Mouse (Mus musculus): ENCODE data around the gene Psmb7. TPM values are rescaled to one million over a fixed set of nuclear protein-coding genes. Genes with fewer than 3 reads are reported as not detected.

Psmb7 gene
- polyA plus RNA-seq, 1 experiment from 2014 or later = 302 TPM

DNA sequence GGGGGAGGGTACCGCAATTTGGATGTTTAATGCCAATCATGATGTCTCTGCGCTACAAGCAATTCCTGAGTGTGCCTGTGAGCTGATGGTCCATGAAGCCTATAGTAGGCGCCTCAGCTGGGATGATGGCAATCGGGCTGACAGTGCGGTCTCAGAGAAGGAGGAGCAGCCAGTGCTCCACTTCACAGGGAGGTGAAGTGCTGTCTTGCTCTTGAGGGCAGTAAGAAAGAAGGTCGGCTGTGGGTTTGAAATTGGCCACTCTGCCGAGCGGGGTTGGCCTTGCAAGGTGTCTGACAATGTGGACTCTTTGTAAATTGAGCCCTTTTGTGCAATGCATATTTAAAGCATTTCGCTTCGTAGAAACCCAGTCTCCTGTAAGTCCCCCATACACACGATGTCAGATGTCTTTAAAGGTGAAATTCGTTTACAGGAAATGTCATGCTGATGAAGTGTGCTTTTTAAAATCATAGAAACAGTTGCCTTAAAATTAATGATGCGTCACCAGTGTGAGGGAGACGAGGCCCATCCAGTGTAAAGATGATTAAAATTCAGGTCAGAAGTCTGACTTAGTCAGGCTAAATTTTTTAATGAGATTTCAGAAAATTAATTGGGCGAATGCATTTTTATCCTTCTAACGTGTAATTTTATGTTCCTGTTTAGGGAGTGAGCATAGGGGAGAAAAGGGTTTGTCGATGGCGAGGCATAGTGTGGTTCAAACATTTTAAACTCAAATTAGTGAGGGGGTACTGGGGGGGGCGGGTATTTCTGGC is 89.5 kb downstream of the Psmb7 start:
- peaks cover 32% of the 10 kb centered on the region for H3K4me1 ChIP-seq
- no peak overlapping the region for H3K4me2 ChIP-seq (replicated peaks)
- no peak overlapping the region for H3K27ac ChIP-seq (replicated peaks)
- no peaks in the 10 kb centered on the region for H3K27me3 ChIP-seq
- no peaks in the 10 kb centered on the region for H3K9me3 ChIP-seq
- H3K4me3 ChIP-seq = no peak overlapping the region
- 44% methylated on average over 19 of the region's 19 CpGs for whole genome bisulfite sequencing
- no peak for ATAC-seq (replicated peaks)
- no peak overlapping the region for H3K9ac ChIP-seq (replicated peaks)
- H3K36me3 ChIP-seq = peaks cover 7% of the 10 kb centered on the region; the same call in 1 of the 2 replicates

DNA sequence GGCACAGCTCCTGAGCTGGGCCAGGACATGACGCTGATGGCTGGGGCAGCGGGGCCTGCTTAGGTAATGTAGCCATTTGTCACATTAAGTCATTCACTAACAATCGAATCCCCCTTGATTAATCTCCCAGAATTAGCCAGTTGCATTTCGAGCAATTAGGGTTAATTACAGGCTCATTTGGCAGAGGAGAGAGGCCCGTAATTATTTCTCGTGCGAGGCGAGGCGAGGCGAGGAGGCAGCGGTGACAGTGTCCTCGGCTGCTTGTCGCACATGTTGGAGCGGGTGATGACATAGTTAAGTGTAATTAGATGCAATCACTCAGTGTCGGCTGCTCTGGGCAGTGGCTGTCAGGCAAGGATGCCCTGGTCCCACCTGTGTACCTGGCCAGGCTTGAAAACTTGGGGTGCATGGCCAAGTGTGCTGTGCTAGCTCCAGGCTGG is 91.9 kb downstream of the Psmb7 start:
- Histone ChIP-seq H3K4me2 (replicated peaks) (no peak overlapping the region), H3K27ac (replicated peaks) (peak overlapping the region; percentile 39), H3K4me1 (peaks cover 39% of the 10 kb centered on the region), H3K36me3 (no peaks in the 10 kb centered on the region), H3K9ac (replicated peaks) (no peak overlapping the region), H3K9me3 (no peaks in the 10 kb centered on the region), H3K4me3 (no peak overlapping the region), H3K27me3 (no peaks in the 10 kb centered on the region)
- 20% methylated on average over 15 of the region's 15 CpGs for WGBS
- ATAC-seq (replicated peaks) = peak; percentile 78

DNA sequence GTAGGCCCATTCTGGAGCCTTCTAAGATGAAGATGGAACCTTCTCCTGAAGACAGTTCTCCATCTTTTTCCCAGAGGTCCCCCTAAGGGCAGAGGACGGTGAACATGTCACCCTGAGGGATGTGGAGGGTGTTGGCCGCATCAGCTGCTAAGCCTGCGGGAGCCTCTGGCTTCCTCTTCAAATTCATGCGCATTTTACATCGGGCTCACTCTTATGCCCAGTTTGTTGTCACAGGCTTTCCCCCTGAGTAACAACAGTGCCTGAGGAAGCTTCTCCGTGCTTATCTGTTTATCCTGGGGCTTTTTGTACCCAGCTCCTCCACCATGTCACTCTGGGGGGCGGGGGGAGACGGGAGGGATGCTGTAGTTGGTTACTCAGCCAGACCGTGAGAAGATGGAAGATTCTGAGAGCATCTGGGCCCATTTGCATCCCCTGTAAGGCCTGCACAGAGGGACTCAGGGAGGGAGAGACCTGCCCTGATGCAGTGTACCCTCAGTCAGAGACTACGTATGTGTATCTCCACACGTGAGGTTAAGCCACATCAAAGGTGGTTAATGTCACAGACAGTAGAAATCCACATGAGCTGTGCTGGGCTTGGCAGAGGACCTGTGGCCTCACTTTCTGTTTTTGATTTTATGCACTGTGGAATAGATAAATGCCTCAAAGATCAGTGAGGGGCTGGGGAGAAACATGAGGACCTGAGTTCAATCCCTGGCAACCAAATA is 95.9 kb downstream of the Psmb7 start:
- WGBS = 62% methylated on average over 11 of the region's 11 CpGs
- ATAC-seq (replicated peaks) = no peak
- H3K9ac ChIP-seq (replicated peaks) = no peak overlapping the region
- no peak overlapping the region for H3K4me2 ChIP-seq (replicated peaks)
- no peaks in the 10 kb centered on the region for H3K9me3 ChIP-seq
- no peaks in the 10 kb centered on the region for H3K36me3 ChIP-seq
- peaks cover 35% of the 10 kb centered on the region for H3K4me1 ChIP-seq
- H3K4me3 ChIP-seq = no peak overlapping the region
- H3K27me3 ChIP-seq = no peaks in the 10 kb centered on the region
- 0 out of 2 replicates have a peak overlapping the region, but pooled peaks have one; percentile 17 for H3K27ac ChIP-seq (replicated peaks)

DNA sequence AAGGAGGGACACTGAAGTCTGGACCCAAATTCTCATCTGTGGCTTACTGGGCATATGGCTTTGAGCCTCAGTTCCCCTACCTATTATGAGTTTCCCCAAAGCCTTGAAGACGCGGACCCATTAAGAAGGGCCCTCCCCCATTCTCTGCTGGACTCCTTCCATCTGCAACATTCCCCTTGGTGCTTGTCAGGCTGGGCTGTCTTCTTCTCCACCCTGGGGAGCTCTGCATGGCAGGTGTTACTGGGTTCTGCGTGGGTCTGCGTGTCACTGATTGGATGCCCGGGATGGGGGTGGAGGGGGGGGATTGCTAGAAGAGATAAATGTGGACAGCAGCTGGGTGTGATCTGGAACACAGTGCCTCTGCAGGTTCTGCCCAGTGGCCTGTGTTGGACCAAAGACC is 97.1 kb downstream of the Psmb7 start:
- H3K27me3 ChIP-seq = no peaks in the 10 kb centered on the region
- H3K9me3 ChIP-seq = no peaks in the 10 kb centered on the region
- no peak overlapping the region for H3K27ac ChIP-seq (replicated peaks)
- H3K4me3 ChIP-seq = no peak overlapping the region
- ATAC-seq (replicated peaks) = no peak
- no peaks in the 10 kb centered on the region for H3K36me3 ChIP-seq
- 59% methylated on average over 5 of the region's 5 CpGs for WGBS
- H3K9ac ChIP-seq (replicated peaks) = no peak overlapping the region
- H3K4me2 ChIP-seq (replicated peaks) = no peak overlapping the region
- peaks cover 25% of the 10 kb centered on the region for H3K4me1 ChIP-seq

DNA sequence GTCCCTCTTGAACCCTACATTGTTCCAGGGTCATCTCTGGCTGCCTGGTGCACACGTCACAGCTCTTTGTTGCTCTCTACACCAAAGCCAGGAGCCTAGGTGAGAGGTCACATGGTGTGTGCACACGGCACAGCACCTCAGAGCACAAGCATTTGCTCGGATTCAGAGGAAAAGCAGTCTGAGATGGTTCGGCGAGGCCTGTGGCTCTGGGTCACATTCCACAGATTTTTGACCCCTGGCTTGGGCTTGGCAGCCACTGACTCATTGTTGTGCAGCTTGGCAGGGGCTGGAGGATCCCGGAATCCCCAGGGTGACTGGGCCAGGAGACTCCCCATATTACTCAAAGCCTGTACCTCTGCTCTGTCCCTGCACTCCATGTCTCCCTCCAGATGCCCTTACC is 97.7 kb downstream of the Psmb7 start:
- no peak overlapping the region for H3K9ac ChIP-seq (replicated peaks)
- H3K27me3 ChIP-seq = no peaks in the 10 kb centered on the region
- H3K4me2 ChIP-seq (replicated peaks) = no peak overlapping the region
- H3K4me1 ChIP-seq = peaks cover 20% of the 10 kb centered on the region
- ATAC-seq (replicated peaks) = no peak
- H3K4me3 ChIP-seq = no peak overlapping the region
- no peaks in the 10 kb centered on the region for H3K9me3 ChIP-seq
- no peak overlapping the region for H3K27ac ChIP-seq (replicated peaks)
- no peaks in the 10 kb centered on the region for H3K36me3 ChIP-seq
- WGBS = 32% methylated on average over 6 of the region's 6 CpGs

DNA sequence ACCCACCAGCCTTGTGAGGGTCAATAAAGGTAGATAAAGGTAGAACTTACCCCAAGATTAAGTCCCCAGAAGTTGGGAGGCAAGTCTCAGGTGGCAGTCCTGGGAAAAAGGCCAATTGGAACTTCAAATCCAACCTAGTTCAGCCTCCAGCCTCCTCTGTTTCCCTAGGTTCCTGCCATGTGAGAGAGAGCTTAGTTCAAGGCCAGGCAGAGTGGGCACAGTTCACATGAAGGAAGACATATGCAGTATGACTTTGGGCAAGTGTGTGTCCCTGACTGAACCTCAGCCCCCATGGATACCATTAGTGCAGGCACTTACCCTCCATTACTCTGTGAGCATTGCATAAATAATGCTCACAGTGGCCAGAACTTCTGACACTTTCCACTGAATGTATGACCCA is 98.2 kb downstream of the Psmb7 start:
- Histone ChIP-seq H3K4me1 (peaks cover 19% of the 10 kb centered on the region), H3K4me2 (replicated peaks) (no peak overlapping the region), H3K9me3 (no peaks in the 10 kb centered on the region), H3K27me3 (no peaks in the 10 kb centered on the region), H3K36me3 (no peaks in the 10 kb centered on the region), H3K4me3 (no peak overlapping the region), H3K9ac (replicated peaks) (no peak overlapping the region), H3K27ac (replicated peaks) (no peak overlapping the region)
- ATAC-seq (replicated peaks) = no peak

DNA sequence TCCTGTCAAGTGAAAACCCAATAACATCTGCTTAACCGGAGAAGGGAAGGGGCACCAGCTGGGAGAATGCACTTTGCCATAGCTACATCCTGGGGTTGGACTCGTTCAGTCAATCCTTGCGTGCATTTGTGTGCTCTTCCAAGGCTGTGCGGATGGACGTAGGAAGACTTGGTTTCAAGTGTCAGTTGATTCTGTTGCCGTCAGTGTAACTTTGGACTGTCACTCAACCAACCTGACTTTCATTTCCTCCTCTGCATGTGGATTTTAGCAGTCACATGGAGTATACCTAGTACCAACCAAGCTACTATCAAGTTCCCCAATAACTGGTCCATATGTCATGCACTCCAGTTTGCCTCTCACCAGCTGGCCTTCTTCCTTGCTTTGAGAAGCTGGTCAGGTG is 98.9 kb downstream of the Psmb7 start:
- Histone ChIP-seq H3K4me2 (replicated peaks) (no peak overlapping the region), H3K27me3 (no peaks in the 10 kb centered on the region), H3K9me3 (no peaks in the 10 kb centered on the region), H3K9ac (replicated peaks) (no peak overlapping the region), H3K36me3 (no peaks in the 10 kb centered on the region), H3K4me3 (no peak overlapping the region), H3K27ac (replicated peaks) (no peak overlapping the region), H3K4me1 (peaks cover 26% of the 10 kb centered on the region)
- no peak for ATAC-seq (replicated peaks)
- WGBS = 81% methylated on average over 6 of the region's 6 CpGs

DNA sequence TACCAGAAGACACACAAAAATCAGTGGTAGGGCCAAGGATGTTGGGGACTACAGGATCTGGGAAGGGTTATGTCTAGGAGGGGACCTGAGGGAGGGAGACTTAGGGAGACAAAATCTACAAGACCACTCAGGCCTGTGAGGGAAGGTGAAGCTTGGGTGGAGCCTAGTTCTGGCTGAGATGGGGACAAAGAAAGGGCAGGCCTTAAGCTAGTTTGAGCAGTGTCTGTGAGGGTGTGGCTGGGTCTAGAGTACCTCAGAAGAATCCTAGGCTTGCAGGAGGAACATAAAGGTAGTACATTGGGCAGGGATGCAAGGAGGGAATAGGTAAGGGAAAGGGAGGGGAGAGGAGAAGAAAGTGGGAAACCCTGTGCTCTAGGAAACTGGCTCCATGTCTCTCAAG is 99.5 kb downstream of the Psmb7 start:
- no peak overlapping the region for H3K4me2 ChIP-seq (replicated peaks)
- no peak for ATAC-seq (replicated peaks)
- no peak overlapping the region for H3K4me3 ChIP-seq
- H3K9ac ChIP-seq (replicated peaks) = no peak overlapping the region
- H3K4me1 ChIP-seq = peaks cover 32% of the 10 kb centered on the region
- H3K9me3 ChIP-seq = no peaks in the 10 kb centered on the region
- no peak overlapping the region for H3K27ac ChIP-seq (replicated peaks)
- no peaks in the 10 kb centered on the region for H3K36me3 ChIP-seq
- H3K27me3 ChIP-seq = no peaks in the 10 kb centered on the region

DNA sequence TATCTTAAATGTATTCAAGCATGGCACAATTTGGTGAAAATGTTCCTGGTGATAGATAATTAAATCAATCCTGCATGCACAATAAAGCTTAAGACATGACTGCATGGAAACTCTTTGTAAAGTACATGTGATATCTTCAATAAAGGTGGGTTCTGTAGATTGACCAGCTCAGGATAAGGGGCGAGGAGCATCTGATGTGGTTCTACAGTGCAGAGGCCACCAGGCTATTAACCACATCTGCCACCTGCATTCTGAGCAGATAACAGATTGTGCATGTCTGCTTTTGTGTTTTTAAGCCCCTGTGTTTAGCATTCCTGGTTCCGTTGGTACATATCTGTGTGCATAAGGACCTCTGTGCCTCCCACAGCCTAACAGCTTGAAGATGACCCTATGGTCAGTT is 100.7 kb downstream of the Psmb7 start:
- Histone ChIP-seq H3K4me2 (replicated peaks) (no peak overlapping the region), H3K9me3 (no peaks in the 10 kb centered on the region), H3K27ac (replicated peaks) (peak overlapping the region; percentile 17; the same call in 1 of the 2 replicates), H3K4me3 (no peak overlapping the region), H3K27me3 (no peaks in the 10 kb centered on the region), H3K36me3 (no peaks in the 10 kb centered on the region), H3K9ac (replicated peaks) (no peak overlapping the region), H3K4me1 (peaks cover 35% of the 10 kb centered on the region)
- no peak for ATAC-seq (replicated peaks)
- 81% methylated on average over 2 of the region's 2 CpGs for WGBS

DNA sequence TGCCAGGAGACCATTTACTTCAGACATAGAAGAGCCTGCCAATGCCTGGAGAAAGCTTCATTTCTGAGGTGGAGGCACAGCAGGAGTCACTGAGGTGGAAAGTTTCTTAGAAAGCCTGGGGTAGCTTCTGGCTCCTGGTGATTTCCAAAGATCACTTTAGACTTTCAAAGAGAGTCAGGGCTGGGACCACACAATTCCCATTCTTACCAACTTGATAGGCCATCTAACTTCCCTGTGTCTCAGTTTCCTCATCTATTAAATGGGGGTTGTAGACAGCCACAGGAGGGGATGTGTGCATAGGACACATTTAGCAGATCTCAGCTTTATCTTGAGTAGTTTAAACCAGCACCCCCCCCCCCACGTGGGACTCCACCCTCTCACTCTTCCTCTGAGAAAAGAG is 101.5 kb downstream of the Psmb7 start:
- H3K27ac ChIP-seq (replicated peaks) = no peak overlapping the region
- no peak overlapping the region for H3K4me2 ChIP-seq (replicated peaks)
- H3K36me3 ChIP-seq = no peaks in the 10 kb centered on the region
- WGBS = 54% methylated on average over 1 of the region's 1 CpGs
- H3K27me3 ChIP-seq = no peaks in the 10 kb centered on the region
- no peak overlapping the region for H3K9ac ChIP-seq (replicated peaks)
- no peaks in the 10 kb centered on the region for H3K9me3 ChIP-seq
- no peak overlapping the region for H3K4me3 ChIP-seq
- H3K4me1 ChIP-seq = peaks cover 34% of the 10 kb centered on the region
- no peak for ATAC-seq (replicated peaks)

DNA sequence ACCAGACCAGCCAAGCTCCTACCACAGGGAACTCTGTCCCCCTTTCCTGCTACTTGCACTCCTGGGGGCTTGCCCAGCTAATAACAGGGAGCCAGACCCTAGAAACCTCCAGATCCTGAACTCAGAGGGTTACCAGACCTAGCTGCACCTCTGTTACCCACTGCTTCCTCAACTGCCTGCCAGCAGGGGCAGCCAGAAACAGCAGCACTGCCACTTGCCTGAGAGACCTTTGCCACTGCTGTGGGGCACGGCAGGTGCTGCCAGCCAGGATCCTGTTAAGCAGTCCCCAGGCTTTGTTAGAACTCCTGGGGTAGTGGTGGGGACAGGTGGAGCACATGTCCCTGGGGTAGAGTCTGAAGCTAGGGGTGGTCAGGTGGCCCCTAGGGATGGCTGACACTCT is 102.3 kb downstream of the Psmb7 start:
- no peak overlapping the region for H3K4me2 ChIP-seq (replicated peaks)
- peaks cover 32% of the 10 kb centered on the region for H3K4me1 ChIP-seq
- H3K4me3 ChIP-seq = no peak overlapping the region
- ATAC-seq (replicated peaks) = no peak
- no peaks in the 10 kb centered on the region for H3K36me3 ChIP-seq
- H3K27me3 ChIP-seq = no peaks in the 10 kb centered on the region
- no peaks in the 10 kb centered on the region for H3K9me3 ChIP-seq
- WGBS = 88% methylated on average over 1 of the region's 1 CpGs
- no peak overlapping the region for H3K9ac ChIP-seq (replicated peaks)
- H3K27ac ChIP-seq (replicated peaks) = no peak overlapping the region

DNA sequence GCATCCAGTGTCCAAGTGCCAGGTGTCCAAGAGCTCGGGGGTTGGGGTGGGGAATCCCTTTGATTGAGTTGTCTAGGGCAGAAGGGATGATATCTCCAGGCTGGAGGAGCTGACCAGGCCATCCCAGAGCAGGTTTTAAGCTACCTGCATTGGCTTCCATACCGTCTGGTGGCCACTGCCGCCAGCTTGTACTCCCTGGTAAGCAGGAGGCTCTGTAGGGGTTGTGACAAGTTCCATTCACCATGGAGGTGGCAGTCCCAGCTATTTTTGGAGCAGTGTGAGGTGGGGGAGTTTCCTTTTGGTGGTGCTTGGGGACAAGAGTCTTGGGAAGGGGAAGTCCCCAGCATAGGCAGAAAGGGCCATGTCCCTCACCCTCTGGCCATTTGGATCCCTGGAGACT is 102.8 kb downstream of the Psmb7 start:
- 81% methylated on average over 3 of the region's 3 CpGs for WGBS

More for the DNA sequence above, 102.8 kb downstream of the Psmb7 start:
- no peaks in the 10 kb centered on the region for H3K9me3 ChIP-seq
- ATAC-seq (replicated peaks) = no peak
- H3K36me3 ChIP-seq = no peaks in the 10 kb centered on the region
- H3K4me1 ChIP-seq = peaks cover 29% of the 10 kb centered on the region
- H3K4me2 ChIP-seq (replicated peaks) = no peak overlapping the region
- H3K27me3 ChIP-seq = no peaks in the 10 kb centered on the region
- H3K27ac ChIP-seq (replicated peaks) = 0 out of 2 replicates have a peak overlapping the region, but pooled peaks have one; percentile 7
- no peak overlapping the region for H3K4me3 ChIP-seq
- no peak overlapping the region for H3K9ac ChIP-seq (replicated peaks)
